Mouse (Mus musculus) embryonic fibroblast, embryonic 13.5 days (primary cell): ENCODE measurements around the gene Gm14226.

ENCODE experiments used
- CTCF ChIP-seq: IDR thresholded peaks from 2 replicates; pipeline ENCODE4 v1.5.1; 2011; ENCODE audit warnings: mild to moderate bottlenecking, control low read depth, low read length, moderate library complexity, borderline replicate concordance; ENCODE audit not compliant: insufficient read depth
- POLR2A ChIP-seq: IDR thresholded peaks from 2 replicates; pipeline ENCODE4 v1.6.1; 2011; ENCODE audit warnings: low read depth, mild to moderate bottlenecking, control low read depth, low read length, moderate library complexity

GRCm38 (mm10) chr2:155030831-155031230, 12.8 kb downstream of the Gm14226 start:
- TF ChIP-seq CTCF: no peak
- no peak for TF ChIP-seq POLR2A
